Mouse (Mus musculus) spleen, postnatal 10 days (tissue): ENCODE measurements at regions not wholly inside any gene's neighbourhood (a gene's known extent, or its start where the extent isn't known, plus 50 kb on each side); places are given as distances from the start of the nearest gene placed in this dataset.

Source experiments
- DNase-seq, 2 experiments: peaks; one replicate each; pipeline ENCODE4 v3.0.0; 2021 to 2022; ENCODE audit warnings: low spot score in 2 of 2

GRCm38 (mm10) chr10:60891476-60892170, 60.2 kb upstream of the Unc5b start:
- no peak for DNase-seq

GRCm38 (mm10) chr10:60889792-60890191, 58.4 kb upstream of the Unc5b start:
- DNase-seq = no peak

- DNase-seq = no peak
Measured at GRCm38 (mm10) chr10:60888541-60888940, 57.2 kb upstream of the Unc5b start.

- no peak for DNase-seq
Measured at GRCm38 (mm10) chr10:60885348-60886275, 54.2 kb upstream of the Unc5b start.

- DNase-seq = no peak
Measured at GRCm38 (mm10) chr10:60884806-60885205, 53.4 kb upstream of the Unc5b start.
